10 mouse cellular contexts compared by ENCODE assay signal in genomic region chr7:66623436-66623835, GRCm38 (mm10).
DNase-seq lines count a peak whose midpoint lies in the region; ATAC-seq and TF ChIP-seq lines count a peak whose summit lies in the region.
"Had no signal": no experiment of that assay in that cellular context is flagged by ENCODE, and none has a peak within 500 bp of the region (broad histone marks: within the 10 kb centered on the region; RNA-seq: fewer than 3 reads in every experiment).

No protein-coding gene starts in this region.

- no peak for TF ChIP-seq CTCF in thymus, adult 2 months (IDR thresholded peaks at IDR 0.05; ENCODE audit: borderline replicate concordance, control insufficient read depth, extremely low read depth, insufficient read depth, low read length, poor library complexity)

- H3K9ac ChIP-seq in intestine, embryonic 14.5 days (ENCODE audit: low read length): no peak overlapping the region
- H3K9ac ChIP-seq in forebrain, embryonic 11.5 days (ENCODE audit: low read length): no peak overlapping the region

- no peaks in the 10 kb centered on the region for H3K4me1 ChIP-seq in intestine, embryonic 14.5 days (replicated peaks; ENCODE audit: control insufficient read depth, insufficient read depth, low read length)
- no peaks in the 10 kb centered on the region for H3K4me1 ChIP-seq in thymus, adult 2 months (replicated peaks; ENCODE audit: control insufficient read depth, insufficient read depth, low read length)
- H3K4me1 ChIP-seq in forebrain, embryonic 11.5 days (replicated peaks; ENCODE audit: control insufficient read depth, insufficient read depth, low read length): no peaks in the 10 kb centered on the region

- ATAC-seq in intestine, embryonic 14.5 days (replicated peaks; ENCODE audit: low FRiP score, low TSS enrichment, low read depth): no peak
- no peak for ATAC-seq in forebrain, embryonic 11.5 days (replicated peaks; ENCODE audit: low FRiP score)

- peaks cover 4% of the 10 kb centered on the region; the same call in 1 of the 2 replicates for H3K9me3 ChIP-seq in intestine, embryonic 14.5 days (ENCODE audit: control insufficient read depth, low read length)
- H3K9me3 ChIP-seq in forebrain, embryonic 11.5 days (ENCODE audit: control insufficient read depth, low read length): peaks cover 3% of the 10 kb centered on the region; the same call in 1 of the 2 replicates

- no peak overlapping the region for H3K4me2 ChIP-seq in intestine, embryonic 14.5 days (ENCODE audit: low read length)
- no peak overlapping the region for H3K4me2 ChIP-seq in forebrain, embryonic 11.5 days (ENCODE audit: low read depth, low read length, severe bottlenecking)

- peak overlapping the region; percentile 47; the same call in 1 of the 2 replicates for H3K27ac ChIP-seq in intestine, embryonic 14.5 days (ENCODE audit: low read depth)
- H3K27ac ChIP-seq in thymus, adult 2 months (ENCODE audit: control insufficient read depth, insufficient read depth, low read length): no peak overlapping the region
- H3K27ac ChIP-seq in forebrain, embryonic 11.5 days (ENCODE audit: low read depth, low read length): no peak overlapping the region

- no peak for TF ChIP-seq POLR2A in thymus, adult 2 months (IDR thresholded peaks at IDR 0.05; ENCODE audit: control insufficient read depth, extremely low read depth, insufficient read depth, low read length, poor library complexity)

- peak; percentile 26 for DNase-seq in kidney, adult 11 months
- no peak for DNase-seq in kidney, adult 18-20 months
- DNase-seq in embryo, embryonic 9.5 days (ENCODE audit: extremely low spot score): peak; percentile 25
- no peak for DNase-seq in intestine, embryonic 14.5 days (ENCODE audit: low spot score)
- peak; percentile 67 for DNase-seq in skeletal muscle tissue, adult 2 months (ENCODE audit: low read depth, low spot score)
- DNase-seq in thymus, adult 2 months: no peak
- DNase-seq in forebrain, embryonic 11.5 days (ENCODE audit: low spot score): no peak
- no peak for DNase-seq in spleen, postnatal 10 days (ENCODE audit: low spot score in 2 of 2)
- DNase-seq: left cerebral cortex, postnatal 4 days; midbrain, embryonic 14.5 days had no signal

- no peaks in the 10 kb centered on the region for H3K27me3 ChIP-seq in intestine, embryonic 14.5 days (replicated peaks; ENCODE audit: control insufficient read depth, insufficient read depth, low read length)
- H3K27me3 ChIP-seq in thymus, adult 2 months (ENCODE audit: control insufficient read depth, insufficient read depth, low read length): no peaks in the 10 kb centered on the region
- H3K27me3 ChIP-seq in forebrain, embryonic 11.5 days (ENCODE audit: control insufficient read depth, insufficient read depth, low read length): no peaks in the 10 kb centered on the region

- no peak overlapping the region for H3K4me3 ChIP-seq in intestine, embryonic 14.5 days (ENCODE audit: low read depth, low read length)
- no peak overlapping the region for H3K4me3 ChIP-seq in thymus, adult 2 months (ENCODE audit: control insufficient read depth, insufficient read depth, low read length)
- H3K4me3 ChIP-seq in forebrain, embryonic 11.5 days (ENCODE audit: low read depth, low read length): no peak overlapping the region

- WGBS in intestine, embryonic 14.5 days: 48% methylated on average over 3 of the region's 3 CpGs
- 75% methylated on average over 3 of the region's 3 CpGs for WGBS in thymus, adult 2 months
- 74% methylated on average over 3 of the region's 3 CpGs for WGBS in forebrain, embryonic 11.5 days

- no peaks in the 10 kb centered on the region for H3K36me3 ChIP-seq in intestine, embryonic 14.5 days (ENCODE audit: control insufficient read depth, insufficient read depth, low read length)
- no peaks in the 10 kb centered on the region for H3K36me3 ChIP-seq in thymus, adult 2 months (ENCODE audit: control insufficient read depth, insufficient read depth, low read length)
- no peaks in the 10 kb centered on the region for H3K36me3 ChIP-seq in forebrain, embryonic 11.5 days (ENCODE audit: control insufficient read depth, insufficient read depth, low read length)

Comparison
In these comparisons a context has a peak if more than half of its experiments do, and no peak if none do; other contexts are left out.
1. DNase-seq: peak in kidney, adult 11 months (single experiment), embryo, embryonic 9.5 days (single experiment) and skeletal muscle tissue, adult 2 months (single experiment); none in kidney, adult 18-20 months (single experiment), intestine, embryonic 14.5 days (single experiment), thymus, adult 2 months (single experiment), forebrain, embryonic 11.5 days (single experiment) and spleen, postnatal 10 days (0 of 2).